Mouse (Mus musculus): ENCODE results near the gene Cdc45. TPM values are rescaled to one million over a fixed set of nuclear protein-coding genes. Genes with fewer than 3 reads are reported as not detected.
A peak's percentile ranks its signal among the peaks of the same experiment; 100 is the strongest.

Gene Cdc45
- total and polyA plus RNA-seq, 3 experiments: 2.5 to 3.9 (median 3.4) TPM

DNA sequence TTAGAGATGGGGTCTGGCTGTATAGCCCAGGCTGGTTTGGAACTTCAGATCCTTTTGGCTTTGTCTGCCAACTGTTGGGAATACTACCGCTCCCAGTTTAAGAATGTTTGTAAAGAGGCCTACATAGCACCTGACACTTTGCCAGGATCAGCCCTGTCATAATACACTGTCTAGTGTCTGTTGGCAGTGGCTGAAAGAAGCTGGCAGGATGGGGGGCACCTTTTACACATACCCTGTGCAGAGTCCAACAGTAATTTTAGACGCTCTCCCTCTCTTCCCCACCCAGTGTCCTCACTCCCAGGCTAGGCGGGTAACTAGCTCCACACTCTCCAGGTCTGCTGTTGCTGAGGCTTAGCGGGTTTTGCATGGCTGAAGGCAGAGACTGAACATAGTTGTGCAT lies 26.6 kb upstream of the Cdc45 start:
- Histone ChIP-seq H3K4me1 (ENCODE audit: control insufficient read depth, insufficient read depth, low read length) (peaks cover 3% of the 10 kb centered on the region), H3K9ac (ENCODE audit: low read depth, low read length) (no peak overlapping the region), H3K79me2 (replicated peaks; ENCODE audit: control insufficient read depth, insufficient read depth, low read length) (no peaks in the 10 kb centered on the region), H3K4me3 (no peak overlapping the region), H3K27ac (no peak overlapping the region), H3K36me3 (ENCODE audit: control insufficient read depth, insufficient read depth, low read length) (no peaks in the 10 kb centered on the region), H3K27me3 (ENCODE audit: control insufficient read depth, insufficient read depth, low read length) (no peaks in the 10 kb centered on the region)
- DNase-seq: peak in 1 of 2 experiments; percentile 36
- WGBS: 66% methylated on average over 4 of the region's 4 CpGs
- intact Hi-C loops (cut with DNase I): no loop called here
- TF ChIP-seq EP300 (IDR thresholded peaks at IDR 0.05; ENCODE audit: insufficient read depth, low read depth, low read length): no peak
- no peak for TF ChIP-seq POLR2A (IDR thresholded peaks at IDR 0.05; ENCODE audit: insufficient read depth, low read depth, low read length)
- no peak for TF ChIP-seq CTCF (IDR thresholded peaks at IDR 0.05)

DNA sequence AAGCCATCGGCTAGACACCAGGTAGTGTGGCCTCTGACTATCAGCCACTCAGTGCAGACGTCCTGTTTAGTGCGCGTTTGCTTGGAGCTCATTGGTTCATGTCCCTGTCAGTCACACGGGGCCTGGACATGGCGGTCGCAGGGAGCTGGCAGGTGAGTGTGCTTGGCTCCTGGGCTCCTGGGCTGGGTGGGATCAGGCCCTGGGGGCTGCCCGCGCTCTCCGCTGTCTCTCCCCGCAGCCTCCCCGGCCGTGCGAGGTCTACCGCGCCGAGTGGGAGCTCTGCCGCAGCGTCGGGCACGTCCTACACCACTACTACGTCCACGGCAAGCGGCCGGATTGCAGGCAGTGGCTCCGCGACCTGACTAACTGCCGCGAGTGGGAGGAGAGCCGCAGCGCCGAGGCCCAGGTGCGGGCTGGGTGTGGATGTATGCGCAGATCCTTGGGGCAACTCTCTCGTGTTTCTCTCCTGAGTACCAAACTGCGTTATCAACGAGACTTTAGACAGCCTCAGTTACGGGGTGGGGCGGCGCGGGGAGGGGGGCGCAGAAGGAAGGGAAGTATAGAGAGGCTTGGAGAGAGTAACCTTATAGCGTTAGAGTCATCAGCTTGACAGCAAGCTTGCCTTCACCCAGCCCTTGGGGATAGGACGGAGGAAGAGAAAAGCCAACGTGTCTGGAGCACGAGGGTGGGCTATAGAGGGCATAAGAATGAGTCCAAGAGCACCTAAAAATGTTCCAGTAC lies 24.9 kb upstream of the Cdc45 start, which contains the start of the genes 2510002D24Rik and Gm28539:
2510002D24Rik (plus strand) TSS at position 111 of the 741 bp plus-strand sequence.
Gm28539 (plus strand) TSS at position 117 of the 741 bp plus-strand sequence.
- Histone ChIP-seq H3K9ac (ENCODE audit: low read depth, low read length) (peak within 1 kb of the TSS; percentile 87), H3K27ac (peak within 1 kb of the TSS; percentile 78), H3K27me3 (ENCODE audit: control insufficient read depth, insufficient read depth, low read length) (no peaks in the 10 kb centered on the region), H3K4me1 (ENCODE audit: control insufficient read depth, insufficient read depth, low read length) (peaks cover 3% of the 10 kb centered on the region), H3K36me3 (ENCODE audit: control insufficient read depth, insufficient read depth, low read length) (no peaks in the 10 kb centered on the region), H3K4me3 (peak within 1 kb of the TSS; percentile 96), H3K79me2 (replicated peaks; ENCODE audit: control insufficient read depth, insufficient read depth, low read length) (no peaks in the 10 kb centered on the region)
- no peak for TF ChIP-seq CTCF (IDR thresholded peaks at IDR 0.05)
- TF ChIP-seq POLR2A (IDR thresholded peaks at IDR 0.05; ENCODE audit: insufficient read depth, low read depth, low read length): peak; percentile 92
- TF ChIP-seq EP300 (IDR thresholded peaks at IDR 0.05; ENCODE audit: insufficient read depth, low read depth, low read length): 0 out of 2 replicates have a peak, but pooled peaks have one; percentile 41
- DNase-seq: peak; percentile 91 to 95
- 1% methylated on average over 46 of the region's 46 CpGs for WGBS
- intact Hi-C loops (cut with DNase I): no loop called here

DNA sequence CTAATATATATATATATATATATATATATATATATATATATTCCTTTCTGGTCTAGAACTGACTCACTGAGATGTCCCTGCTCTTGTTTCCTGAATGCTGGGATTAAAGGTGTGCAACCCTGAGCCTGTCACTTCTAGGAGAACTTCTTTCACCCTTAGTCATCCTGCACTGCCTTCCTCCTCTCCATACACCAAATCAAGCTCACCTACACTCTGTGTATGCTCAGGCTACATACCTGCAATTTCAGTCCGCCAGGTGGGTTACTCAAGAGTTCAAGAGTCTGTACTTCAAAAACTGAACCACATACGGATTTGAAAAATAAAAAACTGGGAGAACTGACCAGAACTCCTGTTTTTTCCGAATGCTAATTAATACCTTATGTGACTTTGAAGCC lies 24.3 kb upstream of the Cdc45 start:
- Histone ChIP-seq H3K4me3 (peak overlapping the region; percentile 96), H3K27ac (no peak overlapping the region), H3K9ac (ENCODE audit: low read depth, low read length) (no peak overlapping the region), H3K4me1 (ENCODE audit: control insufficient read depth, insufficient read depth, low read length) (peaks cover 3% of the 10 kb centered on the region), H3K36me3 (ENCODE audit: control insufficient read depth, insufficient read depth, low read length) (no peaks in the 10 kb centered on the region), H3K79me2 (replicated peaks; ENCODE audit: control insufficient read depth, insufficient read depth, low read length) (no peaks in the 10 kb centered on the region), H3K27me3 (ENCODE audit: control insufficient read depth, insufficient read depth, low read length) (no peaks in the 10 kb centered on the region)
- TF ChIP-seq POLR2A (IDR thresholded peaks at IDR 0.05; ENCODE audit: insufficient read depth, low read depth, low read length): no peak
- no peak for TF ChIP-seq EP300 (IDR thresholded peaks at IDR 0.05; ENCODE audit: insufficient read depth, low read depth, low read length)
- TF ChIP-seq CTCF (IDR thresholded peaks at IDR 0.05): no peak
- DNase-seq: no peak
- intact Hi-C loops (cut with DNase I): no loop called here
- 32% methylated on average over 3 of the region's 3 CpGs for WGBS

DNA sequence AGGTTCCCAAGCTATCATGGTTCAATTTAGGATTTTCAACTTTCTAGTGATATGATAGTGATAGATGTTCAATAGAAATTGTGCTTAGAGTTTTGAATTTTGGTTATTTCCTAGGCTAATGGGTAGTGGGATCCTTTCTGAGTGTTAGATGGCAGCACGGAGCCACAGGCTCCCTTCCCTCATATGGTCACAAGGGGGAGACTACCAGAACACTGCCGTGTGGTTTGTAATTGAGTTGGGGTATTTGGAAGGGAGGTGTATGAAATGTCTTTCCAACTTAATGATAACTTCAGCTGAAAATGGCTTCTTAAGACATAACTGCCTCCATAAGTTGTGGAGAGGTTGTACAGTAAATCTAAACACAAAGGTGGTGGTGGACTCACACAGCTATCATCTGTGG lies 21.7 kb upstream of the Cdc45 start:
- H3K36me3 ChIP-seq (ENCODE audit: control insufficient read depth, insufficient read depth, low read length): peaks cover 4% of the 10 kb centered on the region; the same call in 1 of the 2 replicates
- no peak overlapping the region for H3K4me3 ChIP-seq
- WGBS: 63% methylated on average over 2 of the region's 2 CpGs
- intact Hi-C loops (cut with DNase I): no loop called here
- no peak overlapping the region for H3K27ac ChIP-seq
- no peaks in the 10 kb centered on the region for H3K79me2 ChIP-seq (replicated peaks; ENCODE audit: control insufficient read depth, insufficient read depth, low read length)
- 0 out of 2 replicates have a peak, but pooled peaks have one; percentile 20 for TF ChIP-seq CTCF (IDR thresholded peaks at IDR 0.05)
- TF ChIP-seq EP300 (IDR thresholded peaks at IDR 0.05; ENCODE audit: insufficient read depth, low read depth, low read length): no peak
- no peak overlapping the region for H3K9ac ChIP-seq (ENCODE audit: low read depth, low read length)
- H3K4me1 ChIP-seq (ENCODE audit: control insufficient read depth, insufficient read depth, low read length): peaks cover 3% of the 10 kb centered on the region
- H3K27me3 ChIP-seq (ENCODE audit: control insufficient read depth, insufficient read depth, low read length): no peaks in the 10 kb centered on the region
- no peak for DNase-seq

DNA sequence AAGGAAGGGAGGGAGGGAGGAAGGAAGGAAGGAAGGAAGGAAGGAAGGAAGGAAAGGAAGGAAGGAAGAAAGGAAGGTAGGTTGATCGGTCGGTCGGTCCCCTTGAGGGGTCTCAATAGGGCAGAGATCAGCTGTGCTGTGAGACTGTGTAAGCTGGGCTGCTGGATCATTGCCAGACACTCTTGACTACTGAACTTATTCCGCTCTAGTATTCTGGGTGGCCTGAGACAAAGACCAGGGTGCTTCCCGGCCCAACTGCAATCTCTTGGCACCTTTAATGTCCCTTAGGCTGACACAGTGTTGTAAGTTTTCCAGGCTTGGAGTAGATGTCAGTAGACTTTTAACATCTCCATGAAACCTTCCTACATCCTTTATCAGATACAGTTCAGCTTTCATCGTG lies 17.3 kb upstream of the Cdc45 start:
- Histone ChIP-seq H3K9ac (ENCODE audit: low read depth, low read length) (no peak overlapping the region), H3K27ac (no peak overlapping the region), H3K79me2 (replicated peaks; ENCODE audit: control insufficient read depth, insufficient read depth, low read length) (no peaks in the 10 kb centered on the region), H3K36me3 (ENCODE audit: control insufficient read depth, insufficient read depth, low read length) (peaks cover 8% of the 10 kb centered on the region), H3K4me3 (no peak overlapping the region), H3K27me3 (ENCODE audit: control insufficient read depth, insufficient read depth, low read length) (no peaks in the 10 kb centered on the region), H3K4me1 (ENCODE audit: control insufficient read depth, insufficient read depth, low read length) (no peaks in the 10 kb centered on the region)
- WGBS: 62% methylated on average over 6 of the region's 6 CpGs
- DNase-seq: no peak
- intact Hi-C loops (cut with DNase I): no loop called here
- TF ChIP-seq POLR2A (IDR thresholded peaks at IDR 0.05; ENCODE audit: insufficient read depth, low read depth, low read length): no peak
- TF ChIP-seq EP300 (IDR thresholded peaks at IDR 0.05; ENCODE audit: insufficient read depth, low read depth, low read length): no peak
- no peak for TF ChIP-seq CTCF (IDR thresholded peaks at IDR 0.05)

DNA sequence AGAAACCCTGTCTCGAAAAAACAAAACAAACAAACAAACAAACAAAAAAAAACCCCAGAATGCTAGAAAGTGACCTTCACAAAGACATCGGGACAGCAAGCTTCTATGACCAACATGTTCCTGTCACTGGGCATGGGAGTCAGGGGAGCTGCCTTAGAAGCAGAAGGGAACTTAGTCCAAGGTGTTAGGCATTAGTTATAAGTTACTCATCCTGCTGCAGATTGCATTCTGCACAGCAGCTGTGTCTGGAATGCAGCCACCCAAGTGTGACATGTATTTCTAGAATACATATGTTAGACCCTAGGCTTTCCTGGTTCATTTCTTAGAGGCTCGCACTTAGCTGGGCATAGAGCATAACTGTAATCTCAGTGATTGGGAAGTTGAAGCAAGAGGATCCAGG lies 16.8 kb upstream of the Cdc45 start:
- Histone ChIP-seq H3K27me3 (ENCODE audit: control insufficient read depth, insufficient read depth, low read length) (no peaks in the 10 kb centered on the region), H3K4me1 (ENCODE audit: control insufficient read depth, insufficient read depth, low read length) (no peaks in the 10 kb centered on the region), H3K36me3 (ENCODE audit: control insufficient read depth, insufficient read depth, low read length) (peaks cover 8% of the 10 kb centered on the region), H3K79me2 (replicated peaks; ENCODE audit: control insufficient read depth, insufficient read depth, low read length) (no peaks in the 10 kb centered on the region), H3K4me3 (no peak overlapping the region), H3K27ac (no peak overlapping the region), H3K9ac (ENCODE audit: low read depth, low read length) (no peak overlapping the region)
- WGBS: 95% methylated on average over 3 of the region's 3 CpGs
- DNase-seq: no peak
- intact Hi-C loops (cut with DNase I): no loop called here
- TF ChIP-seq CTCF (IDR thresholded peaks at IDR 0.05) (no peak), POLR2A (IDR thresholded peaks at IDR 0.05; ENCODE audit: insufficient read depth, low read depth, low read length) (no peak), EP300 (IDR thresholded peaks at IDR 0.05; ENCODE audit: insufficient read depth, low read depth, low read length) (no peak)

Measured in heart, adult 2 months (tissue).